Mouse (Mus musculus) layer of hippocampus, postnatal 10 days (tissue): ENCODE results near the gene Chrnb2. TPM values are rescaled to one million over a fixed set of nuclear protein-coding genes. Genes with fewer than 3 reads are reported as not detected.
A peak's percentile ranks its signal among the peaks of the same experiment; 100 is the strongest.
"Not testable (repeated sequence)": the region's sequence is repeated elsewhere in the genome, so short reads cannot be mapped to it uniquely, and the experiment has no call there.

Source experiments
- DNase-seq, 2 experiments: peaks; one replicate each; pipeline ENCODE4 v3.0.0; 2021; ENCODE audit warnings: low spot score in 2 of 2
- long read RNA-seq: library from polyadenylated mRNA; stranded (forward); transcript quantifications from one replicate; pipeline ENCODE4 v2.0.0, GENCODE M21; 2023
- total RNA-seq, 2 experiments: library from RNA; stranded (reverse); gene quantifications; 2 replicates each; pipeline ENCODE4 v1.2.3; 2021

Chrnb2 gene
- total RNA-seq = 10 to 100 TPM; 26.3 to 26.4 TPM
- long read RNA-seq, full-length matches to known transcripts = 1 of 17 reads
- long read RNA-seq, partial matches to known transcripts = 4 of 17 reads
- long read RNA-seq, other reads (novel, unspliced or antisense) = 12 of 17 reads

DNA sequence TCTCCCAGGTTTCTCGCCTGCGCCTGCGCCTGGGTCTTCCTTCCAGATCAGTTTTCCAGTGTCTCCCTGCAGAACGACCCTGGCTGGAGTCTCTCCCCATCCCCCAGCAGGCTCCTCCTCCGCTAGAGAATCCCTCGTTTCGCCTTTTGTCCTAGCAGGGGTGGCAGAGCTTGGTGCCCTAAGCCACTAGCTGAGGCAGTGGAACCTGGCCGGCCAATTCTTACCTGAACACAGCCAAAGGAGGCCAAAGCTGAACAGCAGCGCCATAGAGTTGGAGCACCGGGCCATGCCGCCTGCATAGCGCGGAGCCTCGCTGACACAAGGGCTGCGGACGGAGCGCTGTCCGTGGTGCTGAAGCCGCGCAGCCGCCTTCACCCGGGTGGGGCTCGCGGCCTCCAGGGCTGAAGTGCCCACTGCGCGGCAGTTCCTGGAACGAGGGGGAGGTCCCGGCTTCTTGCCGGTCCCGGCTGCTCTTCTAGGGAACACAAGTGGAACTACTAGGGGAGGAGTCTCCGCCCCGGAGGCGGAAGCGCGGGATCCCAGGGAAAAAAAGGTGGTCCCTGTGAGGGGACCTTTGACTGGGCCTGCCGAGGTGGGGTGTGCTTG lies at the start of gene Chrnb2:
TSS of gene Chrnb2 (minus strand) at position 514 of the 606 bp plus-strand sequence.
- peak; percentile 79 to 80 for DNase-seq

DNA sequence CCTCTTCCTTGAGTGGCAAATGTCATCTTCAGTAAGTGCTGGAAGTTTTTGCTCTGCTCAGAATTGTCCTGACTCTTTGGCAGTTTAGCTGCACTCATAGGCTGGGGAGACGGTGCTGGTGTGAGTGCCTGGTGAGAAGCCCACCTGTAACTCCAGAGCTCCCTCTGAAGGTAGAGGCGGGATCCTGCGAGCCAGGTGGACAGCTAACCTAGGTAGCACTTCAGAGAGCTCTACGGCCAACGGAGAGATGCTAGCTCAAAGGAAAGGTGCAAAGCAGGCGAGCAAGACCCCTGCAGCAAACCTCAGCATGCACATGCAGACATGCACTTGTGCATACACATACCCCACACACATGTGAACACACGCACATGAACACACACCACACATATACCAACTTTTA lies 49.6 kb upstream of the Chrnb2 start:
- no peak for DNase-seq

DNA sequence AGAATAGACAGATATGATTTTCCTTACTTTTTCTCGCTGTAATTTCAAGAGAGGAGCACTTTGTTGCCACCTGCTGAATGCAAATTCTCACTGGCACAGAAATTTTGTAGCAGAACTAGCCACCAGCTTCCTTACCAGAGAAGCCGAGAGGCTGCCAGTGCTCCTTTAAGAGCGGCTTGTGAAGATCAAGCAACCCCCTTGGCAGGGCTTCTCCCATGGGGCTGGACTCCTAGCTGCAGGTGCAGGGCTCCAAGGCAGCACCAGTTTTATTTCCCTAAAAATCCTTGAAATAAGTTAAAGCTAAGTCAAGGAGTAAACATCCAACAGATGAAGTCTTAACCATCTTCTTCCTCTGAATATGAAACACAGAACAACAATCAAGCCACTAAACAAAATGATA lies 47.7 kb upstream of the Chrnb2 start:
- DNase-seq = no peak

DNA sequence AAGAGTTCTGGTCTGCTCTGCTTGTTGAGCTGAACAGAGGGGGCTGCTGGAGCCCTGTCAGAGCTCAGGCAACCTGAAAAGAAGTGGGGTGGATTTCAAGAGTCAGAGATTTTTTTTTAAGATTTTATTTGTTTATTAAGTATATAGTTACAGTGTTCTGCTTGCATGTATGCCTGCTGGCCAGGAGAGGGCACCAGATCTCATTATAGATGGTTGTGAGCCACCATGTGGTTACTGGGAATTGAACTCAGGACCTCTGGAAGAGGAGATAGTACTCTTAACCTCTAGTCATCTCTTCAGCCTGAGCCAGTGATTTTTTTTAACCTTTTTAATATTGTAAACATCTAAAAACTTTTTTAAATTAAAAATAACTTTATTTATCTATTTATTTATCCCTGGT lies 46.4 kb upstream of the Chrnb2 start:
- no peak for DNase-seq

DNA sequence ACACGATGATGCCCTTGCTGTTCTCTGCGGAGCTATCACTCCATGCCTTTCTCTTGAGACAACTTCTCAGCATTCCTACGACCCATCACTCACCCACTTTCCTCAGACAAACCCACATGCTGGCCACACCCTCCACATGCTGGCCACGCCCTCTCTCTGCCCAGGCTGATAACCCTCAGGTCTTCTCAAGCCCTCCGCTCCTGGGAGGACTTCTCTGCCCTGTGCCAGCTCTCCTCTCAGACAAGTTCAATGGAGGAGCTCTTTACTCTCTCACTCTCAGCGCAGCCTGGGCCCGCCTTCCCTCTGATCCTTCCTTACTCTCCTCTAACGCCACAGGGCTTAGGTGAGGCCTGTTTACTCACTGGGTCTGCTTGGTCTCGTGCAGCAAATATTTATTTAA lies 44.2 kb upstream of the Chrnb2 start:
- no peak for DNase-seq

DNA sequence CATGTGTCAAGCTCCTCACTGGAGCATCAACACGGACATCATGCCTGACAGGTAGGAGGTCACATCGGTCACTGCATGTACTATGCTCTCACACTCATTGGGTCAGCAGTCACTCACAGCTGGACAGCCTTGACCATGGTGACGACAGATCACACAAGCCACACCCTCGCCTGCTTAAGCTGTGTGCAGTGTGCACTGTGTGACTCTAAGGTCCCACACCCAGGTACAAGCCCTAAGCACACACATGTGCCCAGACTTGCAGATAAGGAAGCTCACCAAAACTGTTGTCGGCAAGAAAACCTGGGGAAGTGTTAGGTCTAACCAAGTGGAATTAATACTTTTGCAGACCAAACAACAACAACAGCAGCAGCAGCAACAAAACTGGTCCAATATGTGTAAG lies 43.4 kb upstream of the Chrnb2 start:
- DNase-seq = no peak

DNA sequence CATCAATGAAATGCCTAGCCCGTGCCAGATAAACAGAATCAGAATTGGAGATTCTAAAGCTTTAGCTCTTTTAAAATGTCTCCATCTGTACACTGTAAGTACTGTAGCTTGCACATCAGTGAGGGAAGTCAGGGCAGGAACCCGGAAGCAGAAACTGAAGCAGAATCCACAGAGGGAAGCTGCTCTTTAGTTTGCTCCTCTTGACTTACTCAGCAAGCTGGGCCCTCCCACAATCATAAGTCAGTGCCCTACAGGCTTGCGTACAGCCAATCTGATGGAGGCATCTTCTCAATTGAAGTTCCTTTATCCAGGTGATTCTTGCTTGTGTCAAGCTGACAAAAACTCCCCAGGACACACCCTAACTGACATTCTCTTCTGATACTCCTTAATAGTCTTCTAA lies 42.7 kb upstream of the Chrnb2 start:
- no peak for DNase-seq

DNA sequence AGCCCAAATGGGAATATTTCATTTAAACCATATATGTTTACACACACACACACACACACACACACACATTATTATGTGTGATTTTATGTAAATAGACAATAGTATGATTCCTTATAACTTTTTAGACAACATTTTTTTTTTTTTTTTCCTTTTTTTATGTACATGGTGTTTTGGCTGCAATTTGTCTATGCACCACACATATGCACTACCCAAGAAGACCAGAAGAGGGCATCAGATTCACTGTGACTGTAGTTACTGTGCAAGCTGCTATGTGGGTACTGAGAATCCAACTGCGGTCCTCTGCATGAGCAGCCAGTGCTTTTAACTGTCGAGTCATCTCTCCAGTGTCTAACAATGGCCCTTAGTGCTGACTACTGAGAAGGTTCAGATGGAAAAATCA lies 42.3 kb upstream of the Chrnb2 start:
- no peak for DNase-seq

DNA sequence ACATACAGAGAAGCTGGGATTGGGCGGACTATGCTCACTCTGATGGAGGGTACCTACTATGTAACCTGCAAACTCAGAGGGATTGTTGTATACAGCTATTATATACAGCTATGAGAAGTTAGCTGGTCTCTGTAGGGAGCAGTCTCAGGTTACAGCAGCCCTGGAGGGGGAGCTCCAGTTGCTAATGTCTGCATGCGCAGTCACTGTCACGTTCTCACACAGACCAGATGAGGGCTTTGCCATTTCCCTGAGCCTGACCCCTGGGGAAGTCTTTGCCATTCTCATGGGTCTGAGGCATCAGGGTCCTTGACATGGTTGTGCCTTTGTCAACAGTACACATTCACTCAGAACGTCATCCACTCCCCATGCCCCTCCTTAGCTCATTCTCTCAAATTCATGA lies 40.7 kb upstream of the Chrnb2 start:
- no peak for DNase-seq

DNA sequence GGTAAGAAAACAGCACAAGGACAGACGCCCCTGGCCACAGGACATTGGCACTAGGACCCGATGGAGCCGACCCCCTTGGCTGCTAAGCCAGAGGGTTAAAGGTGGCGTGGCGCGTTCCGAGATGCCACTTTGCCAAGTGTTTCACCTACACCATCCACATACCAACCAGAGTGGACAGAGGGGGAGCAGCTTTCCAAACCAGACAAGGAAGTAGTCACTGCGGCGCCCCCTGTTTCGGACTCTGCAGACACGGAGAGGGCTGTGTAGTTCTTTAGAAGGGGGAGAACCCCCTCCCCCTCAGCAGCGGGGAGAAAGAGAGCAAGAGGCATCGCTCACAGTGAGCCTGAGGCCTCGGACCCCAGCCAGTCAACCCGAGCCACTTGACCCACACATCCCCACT lies 38.4 kb upstream of the Chrnb2 start:
- peak in 1 of 2 experiments; percentile 16 for DNase-seq

DNA sequence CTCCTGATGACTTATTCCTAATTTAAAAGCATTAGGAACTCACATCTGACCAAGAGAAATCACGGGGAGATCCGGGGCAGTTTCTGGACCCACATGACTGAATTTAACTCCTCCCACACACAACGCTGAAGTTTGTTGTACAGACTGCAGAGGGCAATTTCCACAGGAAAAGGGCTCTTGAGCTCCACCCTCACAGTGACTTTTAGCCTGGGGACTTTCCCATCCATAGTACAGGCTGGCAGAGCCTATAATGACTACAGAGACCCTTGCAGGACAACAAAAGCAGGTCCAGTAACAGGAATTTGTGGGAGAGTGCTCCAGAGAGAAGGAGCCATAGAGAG lies 37.0 kb upstream of the Chrnb2 start:
- DNase-seq = no peak

DNA sequence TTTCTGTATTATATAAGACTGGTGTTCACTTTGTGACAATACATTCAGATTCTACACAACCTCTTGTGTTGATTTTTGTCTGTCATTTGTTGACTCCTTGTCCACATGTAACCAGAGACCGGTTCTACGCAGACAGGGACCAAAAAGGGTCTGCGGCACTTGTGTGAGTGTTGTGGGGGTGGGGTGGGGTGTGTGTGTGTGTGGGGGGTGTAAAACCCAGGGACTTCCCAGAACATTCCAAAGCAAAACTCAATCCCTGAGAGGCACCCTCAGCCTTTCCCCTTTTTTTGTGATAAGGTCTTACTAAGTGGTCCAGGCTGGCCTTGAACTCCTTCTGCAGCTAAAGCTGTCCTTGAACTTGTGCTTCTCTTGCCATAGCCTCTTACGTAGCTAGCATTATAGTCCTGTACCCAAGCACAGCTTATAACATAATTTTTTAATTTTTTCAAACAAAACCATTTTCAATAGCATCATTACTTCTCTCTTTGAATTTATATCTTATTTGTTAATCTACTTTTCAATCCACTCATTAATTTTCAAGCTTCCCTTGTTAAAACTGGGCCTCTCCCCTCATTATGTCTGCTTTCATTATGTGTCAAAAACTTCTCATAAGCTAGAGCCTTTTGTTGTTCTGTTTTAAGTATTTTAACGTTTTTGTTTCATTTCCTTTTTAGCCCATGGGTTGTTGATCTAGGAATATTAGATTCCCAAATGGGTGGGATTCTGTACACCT lies 36.5 kb upstream of the Chrnb2 start:
- no peak for DNase-seq

DNA sequence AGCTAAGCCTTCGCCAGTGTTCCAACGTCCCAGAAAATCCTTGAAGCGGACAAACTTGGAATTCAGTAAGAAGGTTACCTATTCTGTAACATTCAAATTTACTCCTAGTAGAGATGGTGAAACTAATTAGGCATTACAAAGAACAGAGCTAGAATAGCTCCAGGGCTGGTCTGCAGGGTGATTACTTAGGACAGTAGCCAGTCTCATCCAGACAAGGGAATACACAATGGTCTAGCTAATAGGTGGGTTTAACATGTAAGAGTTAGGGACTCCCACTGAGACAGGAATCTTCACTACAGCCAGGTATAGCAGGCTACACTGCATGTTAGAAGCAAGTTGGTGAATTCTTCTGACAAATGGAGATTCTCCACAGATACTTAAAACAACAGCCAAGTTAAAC lies 35.6 kb upstream of the Chrnb2 start:
- DNase-seq = not testable (repeated sequence)

DNA sequence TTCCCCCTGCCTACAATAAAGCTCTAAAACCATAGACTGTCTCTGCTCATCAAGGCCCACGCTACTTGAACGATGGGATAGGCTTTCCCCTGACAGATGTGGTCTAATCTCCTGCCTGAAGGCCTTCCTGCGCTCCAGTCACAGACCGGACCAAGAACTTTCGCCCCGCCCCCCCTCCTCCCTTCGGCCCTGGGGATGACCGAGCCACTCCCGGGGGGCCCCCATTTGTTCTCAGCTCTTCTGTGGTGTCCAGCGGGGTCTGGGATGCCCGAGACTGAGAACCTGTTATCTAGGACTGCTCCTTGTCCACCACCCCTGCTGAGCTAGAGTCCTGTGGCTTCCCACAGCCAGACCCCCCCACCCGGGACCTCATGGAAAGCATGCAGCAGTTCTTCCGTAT lies 35.0 kb upstream of the Chrnb2 start:
- DNase-seq = no peak

DNA sequence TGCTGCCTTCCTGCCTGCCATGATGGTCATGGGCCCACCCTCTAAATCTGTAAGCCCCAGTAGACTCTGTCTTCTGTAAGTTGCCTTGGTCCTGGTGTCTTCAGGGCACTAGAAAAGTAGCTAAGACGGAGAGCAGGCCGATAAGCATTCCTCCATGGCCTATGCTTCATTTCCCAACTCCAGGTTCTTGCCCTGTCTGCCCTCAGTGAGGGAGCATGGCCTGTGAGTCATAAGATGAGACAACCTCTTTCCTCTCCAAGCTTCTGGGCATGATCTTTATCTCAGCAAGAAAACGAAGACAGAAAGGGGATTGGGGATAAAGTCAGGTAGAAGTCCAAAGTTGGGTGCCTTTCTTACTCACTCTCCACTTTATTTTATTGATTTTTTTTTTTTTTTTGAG lies 34.1 kb upstream of the Chrnb2 start:
- no peak for DNase-seq

DNA sequence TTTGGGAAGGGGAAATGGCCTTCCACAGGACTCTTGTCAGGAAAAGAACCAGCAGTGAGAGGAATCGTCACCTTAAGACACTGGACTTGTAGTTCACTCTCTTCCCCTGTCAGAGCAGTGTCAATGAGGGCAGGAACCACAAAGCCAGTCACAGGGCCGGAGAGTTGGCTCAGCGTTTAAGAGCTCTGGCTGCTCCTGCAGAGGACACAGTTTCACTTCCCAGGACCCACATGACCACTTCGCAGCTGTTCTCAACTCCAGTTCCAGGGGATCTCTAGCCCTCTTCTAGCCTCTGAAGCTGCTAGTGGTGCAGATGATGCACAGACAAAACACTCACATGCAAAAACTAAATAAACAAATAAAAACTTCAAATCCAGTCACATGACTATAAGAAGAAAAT lies 31.9 kb upstream of the Chrnb2 start:
- no peak for DNase-seq

DNA sequence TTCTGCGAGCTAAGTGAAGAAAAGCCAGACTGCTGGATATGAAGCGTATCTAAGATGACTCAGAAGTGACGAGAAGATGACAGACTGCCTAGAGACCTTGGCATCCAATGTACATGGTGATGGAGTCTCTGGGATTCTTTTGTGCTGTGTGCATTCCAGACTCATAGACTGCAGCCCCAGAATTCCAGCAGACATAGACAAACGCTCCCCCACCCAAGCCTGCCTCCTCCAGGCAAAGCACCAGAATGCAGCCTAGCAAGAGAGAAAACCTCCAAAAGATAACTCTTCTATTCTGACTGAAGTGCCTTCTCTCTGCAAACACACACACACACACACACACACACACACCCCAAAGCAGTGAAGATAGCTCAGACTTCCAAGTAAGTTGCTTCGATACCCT lies 31.3 kb upstream of the Chrnb2 start:
- no peak for DNase-seq

DNA sequence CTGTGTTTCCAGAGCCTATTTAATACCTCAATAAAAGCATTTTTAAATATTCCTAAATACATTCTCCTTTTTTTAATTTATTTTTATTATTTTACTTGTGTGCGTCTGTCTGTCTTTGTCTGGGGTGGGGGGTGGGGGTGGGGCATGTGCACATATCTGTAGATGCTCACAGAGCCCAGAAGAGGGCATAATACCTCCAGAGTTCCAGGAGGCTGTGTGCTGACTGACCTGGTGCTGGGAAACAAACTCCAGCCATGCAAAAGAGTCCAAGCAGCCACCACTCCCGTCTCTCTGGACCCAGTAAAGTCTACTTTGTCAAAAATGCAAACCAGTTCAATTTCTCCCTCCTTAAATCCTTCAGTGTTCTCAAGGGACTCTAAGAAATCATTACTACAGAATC lies 30.2 kb upstream of the Chrnb2 start:
- DNase-seq = no peak

DNA sequence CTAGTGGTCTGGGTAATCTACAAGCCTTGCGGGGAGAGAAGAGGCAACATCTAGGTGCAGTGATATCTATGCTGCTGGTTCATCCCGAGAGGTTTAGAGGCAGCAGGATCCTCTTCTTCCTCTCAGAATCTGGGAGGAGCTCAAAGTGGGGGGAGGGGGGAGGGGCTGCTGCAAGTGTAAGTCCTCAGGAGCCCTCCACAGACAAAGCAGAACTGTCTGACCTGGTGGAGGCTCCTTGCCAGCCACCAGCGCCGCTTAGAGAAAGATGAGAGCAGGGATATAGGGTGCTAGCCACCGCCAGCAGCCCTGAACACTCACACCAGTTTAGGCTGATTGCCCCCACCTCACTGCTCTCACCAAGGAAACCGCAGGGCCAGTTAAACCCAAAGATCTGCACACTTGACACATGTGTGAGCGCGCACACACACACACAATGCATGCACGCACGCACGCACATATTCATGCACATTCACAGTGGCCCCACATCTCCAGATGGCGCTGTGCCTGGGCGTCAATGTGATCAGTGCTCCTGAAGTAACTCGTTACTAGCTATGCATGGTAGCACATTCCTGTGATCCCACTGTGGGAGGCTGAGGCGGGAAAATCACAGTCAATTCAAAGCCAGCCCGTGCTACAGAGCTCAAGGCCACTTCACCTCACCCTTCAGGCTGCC lies 24.4 kb upstream of the Chrnb2 start:
- no peak for DNase-seq

DNA sequence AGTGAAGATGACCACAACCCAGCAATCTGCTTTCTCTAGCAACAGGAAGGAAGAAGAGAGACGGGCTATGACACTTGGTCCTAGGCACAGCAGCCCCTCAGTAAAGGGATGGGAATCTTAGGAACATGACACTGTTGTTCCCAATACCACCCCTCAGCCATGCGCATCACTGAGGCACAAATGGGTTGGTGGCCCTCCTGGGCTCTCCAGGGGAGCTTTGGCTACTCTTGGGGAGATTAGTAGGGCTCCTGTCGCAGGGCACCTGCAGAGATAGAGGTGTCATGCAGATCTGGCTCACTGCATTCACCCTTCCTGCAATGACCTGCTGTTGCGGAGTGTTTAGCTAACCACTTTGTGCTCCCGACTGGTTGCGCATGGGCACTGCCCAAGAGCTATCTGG lies 21.8 kb upstream of the Chrnb2 start:
- no peak for DNase-seq

DNA sequence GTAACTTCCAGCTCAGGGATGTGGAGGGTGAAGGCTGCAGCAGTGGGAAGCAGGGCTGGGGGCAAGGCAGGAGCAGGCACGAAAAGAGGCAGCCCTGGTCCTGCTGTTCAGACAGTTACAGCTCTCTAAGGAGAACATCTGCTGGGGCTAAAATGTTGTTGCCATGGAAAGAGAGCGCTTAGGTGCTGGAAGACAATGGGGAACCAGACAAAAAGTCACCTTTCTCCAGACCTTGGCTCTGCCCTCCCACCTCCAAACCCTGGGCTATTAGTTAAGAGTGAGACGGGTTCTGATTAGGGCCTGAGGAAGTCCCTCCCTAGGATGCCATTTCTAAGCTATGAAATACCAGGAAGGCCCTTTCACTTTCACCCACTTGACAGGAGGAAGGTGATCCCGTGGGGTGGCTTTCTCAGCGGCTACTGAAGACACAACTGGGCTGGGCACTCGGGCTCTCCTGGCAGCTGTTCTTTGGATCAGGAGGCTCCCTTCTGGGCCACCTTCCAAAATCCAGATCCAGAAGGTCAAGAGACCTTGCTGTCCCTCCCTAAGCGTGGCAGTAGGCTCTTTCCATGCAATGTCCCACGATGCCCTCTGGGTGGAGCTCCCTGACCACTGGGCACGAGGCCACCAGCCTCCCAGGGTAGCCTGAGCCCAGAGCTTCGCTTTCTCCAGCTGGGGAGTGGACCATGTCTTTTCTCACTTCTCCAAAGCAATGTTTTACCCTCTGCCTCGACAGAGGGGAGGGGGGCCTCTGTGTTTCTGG lies 20.7 kb upstream of the Chrnb2 start:
- peak; percentile 83 to 85 for DNase-seq

DNA sequence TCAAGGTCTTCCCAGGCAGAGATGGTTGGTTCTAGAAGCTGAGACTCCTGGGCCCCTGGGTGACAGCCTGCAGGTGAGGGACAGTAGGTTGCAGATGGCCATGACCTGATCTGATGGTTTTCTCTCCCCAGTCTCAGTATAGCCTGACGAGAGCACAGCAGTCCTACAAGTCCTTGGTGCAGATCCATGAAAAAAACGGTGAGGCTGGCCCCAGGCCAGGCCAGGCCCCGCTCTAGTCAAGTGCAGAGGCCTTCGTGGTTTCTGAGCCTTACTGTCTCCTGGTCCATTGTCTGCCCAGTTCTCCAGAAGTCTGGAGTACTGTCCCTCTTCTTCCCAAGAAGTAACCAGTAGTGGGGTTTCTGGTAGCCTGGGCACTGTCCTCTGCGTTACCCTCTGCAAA lies 17.2 kb upstream of the Chrnb2 start:
- no peak for DNase-seq
